Mouse (Mus musculus) forelimb bud, embryonic 11.5 days (tissue): ENCODE data around the gene 4933425L06Rik.

Source experiments
- DNase-seq: peaks from one replicate; pipeline ENCODE4 v3.0.0-alpha.2; 2012; ENCODE audit warnings: low read depth, low spot score

4933425L06Rik gene

GRCm38 (mm10) chr13:105134397-105134796 is 52.5 kb downstream of the 4933425L06Rik start:
- no peak for DNase-seq

DNA sequence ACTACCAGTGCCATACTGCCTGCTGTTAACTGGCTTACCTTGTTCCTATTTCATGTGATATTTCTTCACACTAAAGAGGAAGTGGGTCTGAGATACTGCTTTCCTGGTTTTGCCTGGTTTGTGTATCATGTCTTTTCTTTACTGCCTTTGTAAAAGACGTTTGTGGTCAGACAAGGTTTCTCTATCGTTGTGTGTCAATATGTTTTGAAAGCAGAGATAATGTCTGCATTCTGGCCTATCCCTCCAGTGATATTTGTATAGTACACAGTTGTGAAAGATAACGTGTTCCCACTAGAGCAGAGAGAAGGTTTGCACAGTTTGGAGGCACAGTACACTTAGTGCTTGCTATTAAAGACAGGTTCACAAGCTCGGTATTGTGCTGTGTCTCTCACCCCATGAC is 58.0 kb downstream of the 4933425L06Rik start:
- DNase-seq: no peak

GRCm38 (mm10) chr13:105146827-105147226 is 64.9 kb downstream of the 4933425L06Rik start:
- peak; percentile 38 for DNase-seq

- DNase-seq: peak; percentile 23
Measured at GRCm38 (mm10) chr13:105147795-105148418, 66.0 kb downstream of the 4933425L06Rik start.

DNA sequence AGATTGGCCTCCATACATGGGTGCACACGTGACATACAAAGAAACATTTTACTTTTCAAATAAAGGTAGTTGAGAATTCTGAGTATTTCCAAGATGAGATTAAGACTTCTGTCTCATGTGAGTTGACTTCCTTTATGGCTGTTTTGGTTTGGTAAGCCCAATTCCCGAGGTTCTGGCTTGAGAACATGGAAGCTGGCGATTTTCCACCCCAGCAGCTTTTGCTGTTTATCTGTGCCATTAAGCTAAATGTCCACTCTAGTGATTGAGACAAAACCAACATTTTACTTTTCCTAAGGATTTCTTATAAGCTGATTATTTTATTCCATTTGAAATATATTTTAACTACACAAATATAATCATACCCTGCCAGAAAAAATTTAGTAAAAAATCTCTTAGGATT is 68.1 kb downstream of the 4933425L06Rik start:
- DNase-seq: no peak

GRCm38 (mm10) chr13:105153955-105154354 is 72.0 kb downstream of the 4933425L06Rik start:
- DNase-seq: no peak

GRCm38 (mm10) chr13:105165441-105165840 is 83.5 kb downstream of the 4933425L06Rik start:
- DNase-seq: no peak
